Mouse (Mus musculus) MEL (cell line): ENCODE results near the gene BC003965. TPM values are rescaled to one million over a fixed set of nuclear protein-coding genes. Genes with fewer than 3 reads are reported as not detected.

Source experiments
- DNase-seq: peaks from one replicate; pipeline ENCODE4 v3.0.0; 2011; ENCODE audit warnings: low read depth, low spot score
- H3K27ac ChIP-seq: 2 replicates; pipeline ENCODE4 v1.5.1; 2012; ENCODE audit warnings: low read depth, mild to moderate bottlenecking, control low read depth, low read length, moderate library complexity; ENCODE audit not compliant: control insufficient read depth
- H3K27me3 ChIP-seq, 2 experiments: fragments of 150-350 bp in 1 of 2; sonication (generic) in 1 of 2; 2 replicates each; pipeline ENCODE4 v1.6.1; 2012; ENCODE audit warnings: low read length in 2 of 2, mild to moderate bottlenecking in 2 of 2, improper control_type of control experiment in 1 of 2, moderate library complexity in 1 of 2; ENCODE audit not compliant: insufficient read depth in 2 of 2, control insufficient read depth in 1 of 2
- H3K36me3 ChIP-seq, 2 experiments: 2 replicates each; pipeline ENCODE4 v1.6.1; 2012 to 2014; ENCODE audit warnings: low read length in 2 of 2, improper control_type of control experiment in 1 of 2, inconsistent platforms in 1 of 2, mild to moderate bottlenecking in 1 of 2; ENCODE audit not compliant: insufficient read depth in 2 of 2, control insufficient read depth in 1 of 2
- H3K4me1 ChIP-seq, 2 experiments: fragments of 150-350 bp in 1 of 2; sonication (generic) in 1 of 2; 2 replicates each; pipeline ENCODE4 v1.6.1; 2012; ENCODE audit warnings: low read length in 2 of 2, improper control_type of control experiment in 1 of 2, mild to moderate bottlenecking in 1 of 2; ENCODE audit not compliant: insufficient read depth in 2 of 2, control insufficient read depth in 1 of 2
- H3K4me3 ChIP-seq, 2 experiments: fragments of 150-350 bp in 1 of 2; sonication (generic) in 1 of 2; 2 replicates each; pipeline ENCODE4 v1.5.1; 2012; ENCODE audit warnings: low read depth in 2 of 2, low read length in 2 of 2, mild to moderate bottlenecking in 2 of 2, moderate library complexity in 2 of 2, control low read depth in 1 of 2, improper control_type of control experiment in 1 of 2; ENCODE audit not compliant: control insufficient read depth in 1 of 2, insufficient read depth in 1 of 2
- H3K79me2 ChIP-seq: 2 replicates; pipeline ENCODE4 v1.6.1; 2012; ENCODE audit warnings: mild to moderate bottlenecking, low read length, moderate library complexity; ENCODE audit not compliant: control insufficient read depth, poor library complexity, insufficient read depth
- H3K9ac ChIP-seq: 2 replicates; pipeline ENCODE4 v1.6.1; 2012; ENCODE audit warnings: low read depth, mild to moderate bottlenecking, control low read depth, low read length, moderate library complexity; ENCODE audit not compliant: control insufficient read depth, poor library complexity, severe bottlenecking
- H3K9me3 ChIP-seq: fragments of 150-350 bp; sonication (generic); replicated peaks from 2 replicates; pipeline ENCODE4 v1.6.1; 2012; ENCODE audit warnings: mild to moderate bottlenecking, low read length, improper control_type of control experiment, moderate library complexity; ENCODE audit not compliant: insufficient read depth
- BHLHE40 ChIP-seq: IDR thresholded peaks from 2 replicates; pipeline ENCODE4 v1.6.1; 2012; ENCODE audit warnings: low read depth, mild to moderate bottlenecking, inconsistent platforms, low read length, improper control_type of control experiment, borderline replicate concordance
- CHD1 ChIP-seq: IDR thresholded peaks from 2 replicates; pipeline ENCODE4 v1.6.1; 2012; ENCODE audit warnings: low read depth, mild to moderate bottlenecking, inconsistent platforms, low read length, improper control_type of control experiment
- E2F4 ChIP-seq: IDR thresholded peaks from 2 replicates; pipeline ENCODE4 v1.6.1; 2011; ENCODE audit warnings: low read depth, low read length, improper control_type of control experiment, borderline replicate concordance
- ELF1 ChIP-seq: IDR thresholded peaks from 2 replicates; pipeline ENCODE4 v1.6.1; 2014; ENCODE audit warnings: low read depth, mild to moderate bottlenecking, inconsistent platforms, low read length, improper control_type of control experiment, moderate library complexity
- ETS1 ChIP-seq: IDR thresholded peaks from 2 replicates; pipeline ENCODE4 v1.6.1; 2012; ENCODE audit warnings: low read depth, mild to moderate bottlenecking, inconsistent platforms, low read length, improper control_type of control experiment, moderate library complexity
- GABPA ChIP-seq: IDR thresholded peaks from 2 replicates; pipeline ENCODE4 v1.6.1; 2012; ENCODE audit warnings: low read depth, mild to moderate bottlenecking, inconsistent platforms, low read length, improper control_type of control experiment, moderate library complexity
- HCFC1 ChIP-seq: IDR thresholded peaks from 2 replicates; pipeline ENCODE4 v1.6.1; 2012; ENCODE audit warnings: low read depth, mild to moderate bottlenecking, inconsistent platforms, low read length, improper control_type of control experiment, moderate library complexity
- JUND ChIP-seq: IDR thresholded peaks from 2 replicates; pipeline ENCODE4 v1.6.1; 2011; ENCODE audit warnings: low read depth, mild to moderate bottlenecking, improper control_type of control experiment, low read length
- MAFK ChIP-seq: IDR thresholded peaks from 2 replicates; pipeline ENCODE4 v1.6.1; 2011; ENCODE audit warnings: low read depth, mild to moderate bottlenecking, low read length, improper control_type of control experiment, borderline replicate concordance
- MAX ChIP-seq: IDR thresholded peaks from 2 replicates; pipeline ENCODE4 v1.6.1; 2011; ENCODE audit warnings: low read length, improper control_type of control experiment
- MAZ ChIP-seq: IDR thresholded peaks from 2 replicates; pipeline ENCODE4 v1.6.1; 2012; ENCODE audit warnings: low read depth, mild to moderate bottlenecking, inconsistent platforms, low read length, improper control_type of control experiment
- MEF2A ChIP-seq: IDR thresholded peaks from 2 replicates; pipeline ENCODE4 v1.6.1; 2014; ENCODE audit warnings: low read depth, mild to moderate bottlenecking, inconsistent platforms, low read length, improper control_type of control experiment; ENCODE audit not compliant: poor library complexity, insufficient replicate concordance, severe bottlenecking; ENCODE audit errors: extremely low read depth
- MXI1 ChIP-seq: IDR thresholded peaks from 2 replicates; pipeline ENCODE4 v1.6.1; 2011; ENCODE audit warnings: mild to moderate bottlenecking, low read depth, low read length, improper control_type of control experiment
- MYB ChIP-seq: IDR thresholded peaks from 2 replicates; pipeline ENCODE4 v1.6.1; 2011; ENCODE audit warnings: mild to moderate bottlenecking, low read depth, low read length, improper control_type of control experiment
- MYC ChIP-seq: IDR thresholded peaks from 2 replicates; pipeline ENCODE4 v1.6.1; 2011; ENCODE audit warnings: low read depth, mild to moderate bottlenecking, low read length, improper control_type of control experiment, moderate library complexity
- NRF1 ChIP-seq: IDR thresholded peaks from 2 replicates; pipeline ENCODE4 v1.6.1; 2014; ENCODE audit warnings: low read depth, mild to moderate bottlenecking, inconsistent platforms, low read length, improper control_type of control experiment, moderate library complexity; ENCODE audit not compliant: poor library complexity, insufficient read depth, severe bottlenecking
- RAD21 ChIP-seq: IDR thresholded peaks from 2 replicates; pipeline ENCODE4 v1.6.1; 2011; ENCODE audit warnings: mild to moderate bottlenecking, low read depth, low read length, improper control_type of control experiment
- SIN3A ChIP-seq: IDR thresholded peaks from 2 replicates; pipeline ENCODE4 v1.6.1; 2012; ENCODE audit warnings: low read length, improper control_type of control experiment, inconsistent platforms
- TAL1 ChIP-seq: IDR thresholded peaks from 2 replicates; pipeline ENCODE4 v1.6.1; 2012; ENCODE audit warnings: mild to moderate bottlenecking, inconsistent platforms, low read length, moderate library complexity, mixed read lengths
- TCF12 ChIP-seq: IDR thresholded peaks from 2 replicates; pipeline ENCODE4 v1.6.1; 2014; ENCODE audit warnings: low read depth, mild to moderate bottlenecking, inconsistent platforms, low read length, improper control_type of control experiment, moderate library complexity
- UBTF ChIP-seq: IDR thresholded peaks from 2 replicates; pipeline ENCODE4 v1.6.1; 2012; ENCODE audit warnings: low read depth, mild to moderate bottlenecking, inconsistent platforms, low read length, improper control_type of control experiment, moderate library complexity, borderline replicate concordance; ENCODE audit not compliant: insufficient read depth
- USF1 ChIP-seq: IDR thresholded peaks from 2 replicates; pipeline ENCODE4 v1.6.1; 2014; ENCODE audit warnings: low read depth, mild to moderate bottlenecking, inconsistent platforms, low read length, improper control_type of control experiment, moderate library complexity
- USF2 ChIP-seq, 2 experiments: IDR thresholded peaks; 2 replicates each; pipeline ENCODE4 v1.6.1; 2011 to 2012; ENCODE audit warnings: improper control_type of control experiment in 2 of 2, low read length in 2 of 2, borderline replicate concordance in 1 of 2, inconsistent platforms in 1 of 2, low read depth in 1 of 2, mild to moderate bottlenecking in 1 of 2; ENCODE audit not compliant: insufficient read depth in 1 of 2
- ZKSCAN1 ChIP-seq: IDR thresholded peaks from 2 replicates; pipeline ENCODE4 v1.6.1; 2012; ENCODE audit warnings: low read depth, mild to moderate bottlenecking, inconsistent platforms, low read length, improper control_type of control experiment, moderate library complexity
- ZMIZ1 ChIP-seq: IDR thresholded peaks from 2 replicates; pipeline ENCODE4 v1.6.1; 2012; ENCODE audit warnings: low read depth, mild to moderate bottlenecking, inconsistent platforms, low read length, improper control_type of control experiment, moderate library complexity
- ZNF384 ChIP-seq: IDR thresholded peaks from 2 replicates; pipeline ENCODE4 v1.6.1; 2012; ENCODE audit warnings: low read depth, mild to moderate bottlenecking, inconsistent platforms, low read length, improper control_type of control experiment
- polyA plus RNA-seq, 2 experiments: library from polyadenylated mRNA; stranded (reverse) in 1 of 2; unstranded in 1 of 2; fragments of >175 nt in 1 of 2; fragments of >200 nt in 1 of 2; gene quantifications; 2 replicates each; pipeline versions ENCODE4 v1.2.1 to v1.2.4; 2012; ENCODE audit warnings: low replicate concordance in 2 of 2, low read depth in 1 of 2; ENCODE audit not compliant: insufficient read length in 2 of 2, insufficient read depth in 1 of 2, missing spikeins in 1 of 2
- total RNA-seq: library from RNA; depleted of rRNA; stranded (reverse); fragments of 300-350 nt; gene quantifications from 2 replicates; pipeline ENCODE4 v1.2.3, GENCODE M21; 2012

BC003965 gene
- total and polyA plus RNA-seq, 3 experiments = 22.0 to 29.2 TPM; not detected in 1

GRCm38 (mm10) chr17:25187784-25188149, 3.4 kb downstream of the BC003965 start:
- TF ChIP-seq JUND = no peak
- no peak for TF ChIP-seq BHLHE40
- TF ChIP-seq CHD1 = no peak
- TF ChIP-seq MYC = no peak
- TF ChIP-seq MAX = no peak
- no peak for TF ChIP-seq ELF1
- TF ChIP-seq USF2 (IDR thresholded peaks at IDR 0.05; ENCODE audit: borderline replicate concordance in 1 of 2, insufficient read depth in 1 of 2, low read depth in 1 of 2, low read length in 2 of 2) = no peak
- Histone ChIP-seq H3K36me3 (peaks cover 5 to 11% of the 10 kb centered on the region in 2 experiments; a peak in 3 of 4 replicates), H3K4me1 (peaks cover 4 to 18% of the 10 kb centered on the region in 2 experiments), H3K4me3 (peak overlapping the region; percentile 66 to 98), H3K9ac (peak overlapping the region; percentile 75), H3K79me2 (peaks cover 37% of the 10 kb centered on the region), H3K27ac (peak overlapping the region; percentile 61), H3K27me3 (no peaks in the 10 kb centered on the region), H3K9me3 (no peaks in the 10 kb centered on the region)
- DNase-seq = no peak

- DNase-seq = peak; percentile 75
- peak within 1 kb of the TSS; percentile 61 for H3K27ac ChIP-seq
- H3K9me3 ChIP-seq = no peaks in the 10 kb centered on the region
- H3K4me1 ChIP-seq = peaks cover 4 to 13% of the 10 kb centered on the region in 2 experiments
- H3K36me3 ChIP-seq = peaks cover 5 to 10% of the 10 kb centered on the region in 2 experiments; a peak in 3 of 4 replicates
- peaks cover 38% of the 10 kb centered on the region for H3K79me2 ChIP-seq
- no peaks in the 10 kb centered on the region for H3K27me3 ChIP-seq
- peak within 1 kb of the TSS; percentile 92 for H3K9ac ChIP-seq
- H3K4me3 ChIP-seq = peak within 1 kb of the TSS; percentile 83 to 98
- TF ChIP-seq ETS1 = 0 out of 2 replicates have a peak, but pooled peaks have one; percentile 9
- 0 out of 2 replicates have a peak, but pooled peaks have one; percentile 33 for TF ChIP-seq ZMIZ1
- peak; percentile 55; the same call in 1 of the 2 replicates for TF ChIP-seq SIN3A
- no peak for TF ChIP-seq MAFK
- no peak for TF ChIP-seq GABPA
- TF ChIP-seq CHD1 = no peak
- TF ChIP-seq HCFC1 = no peak
- 0 out of 2 replicates have a peak, but pooled peaks have one; percentile 71 for TF ChIP-seq MAZ
- no peak for TF ChIP-seq MYB
- TF ChIP-seq NRF1 = peak; percentile 76
- TF ChIP-seq MYC = no peak
- TF ChIP-seq ZNF384 = no peak
- TF ChIP-seq RAD21 = no peak
- TF ChIP-seq ELF1 = 0 out of 2 replicates have a peak, but pooled peaks have one; percentile 16
- no peak for TF ChIP-seq TAL1
- no peak for TF ChIP-seq TCF12
- peak; percentile 59; the same call in 1 of the 2 replicates for TF ChIP-seq MAX
- no peak for TF ChIP-seq JUND
- TF ChIP-seq MEF2A = no peak
- 0 out of 2 replicates have a peak, but pooled peaks have one; percentile 38 for TF ChIP-seq ZKSCAN1
- peak; percentile 61 for TF ChIP-seq MXI1
- no peak for TF ChIP-seq UBTF
- no peak for TF ChIP-seq USF2 (IDR thresholded peaks at IDR 0.05; ENCODE audit: borderline replicate concordance in 1 of 2, insufficient read depth in 1 of 2, low read depth in 1 of 2, low read length in 2 of 2)
- TF ChIP-seq E2F4 = no peak
- TF ChIP-seq USF1 = no peak
Measured at GRCm38 (mm10) chr17:25188150-25189031, 4.0 kb downstream of the BC003965 start, which contains the start of gene Unkl. Gene Unkl (plus strand): TSS chr17:25188397.
